Mouse (Mus musculus) thymus, adult 2 months (tissue): Measurements from ENCODE around the gene Pianp. TPM values are rescaled to one million over a fixed set of nuclear protein-coding genes. Genes with fewer than 3 reads are reported as not detected.

ENCODE experiments used
- DNase-seq: peaks from one replicate; pipeline ENCODE4 v3.0.0; 2021
- H3K27ac ChIP-seq: fragments of 200-500 bp; 2 replicates; pipeline ENCODE4 v1.5.1; 2012; ENCODE audit warnings: low read length, control low read depth; ENCODE audit not compliant: control insufficient read depth, insufficient read depth
- H3K27me3 ChIP-seq: fragments of 200-500 bp; 2 replicates; pipeline ENCODE4 v1.6.1; 2012; ENCODE audit warnings: mild to moderate bottlenecking, low read length, moderate library complexity, mixed read lengths; ENCODE audit not compliant: control insufficient read depth, insufficient read depth
- H3K36me3 ChIP-seq: fragments of 200-500 bp; 2 replicates; pipeline ENCODE4 v1.6.1; 2012; ENCODE audit warnings: mild to moderate bottlenecking, low read length, moderate library complexity; ENCODE audit not compliant: control insufficient read depth, insufficient read depth
- H3K4me1 ChIP-seq: fragments of 200-500 bp; replicated peaks from 2 replicates; pipeline ENCODE4 v1.6.1; 2012; ENCODE audit warnings: low read length; ENCODE audit not compliant: control insufficient read depth, insufficient read depth
- H3K4me3 ChIP-seq: fragments of 200-500 bp; 2 replicates; pipeline ENCODE4 v1.5.1; 2012; ENCODE audit warnings: mild to moderate bottlenecking, low read length, control low read depth, moderate library complexity; ENCODE audit not compliant: control insufficient read depth, insufficient read depth
- CTCF ChIP-seq: fragments of 200-500 bp; IDR thresholded peaks from 2 replicates; pipeline ENCODE4 v1.5.1; 2012; ENCODE audit warnings: mild to moderate bottlenecking, control low read depth, low read length, moderate library complexity, borderline replicate concordance; ENCODE audit not compliant: control insufficient read depth, poor library complexity, insufficient read depth; ENCODE audit errors: extremely low read depth
- POLR2A ChIP-seq: fragments of 200-500 bp; IDR thresholded peaks from 2 replicates; pipeline ENCODE4 v1.6.1; 2012; ENCODE audit warnings: mild to moderate bottlenecking, low read length, control low read depth, moderate library complexity; ENCODE audit not compliant: control insufficient read depth, poor library complexity, insufficient read depth; ENCODE audit errors: extremely low read depth
- WGBS: fragments of 180-500 bp; shearing (Covaris S2); methylation state at CpG from one replicate; pipeline ENCODE4 v1.1.7; 2018; 5-methylcytosine and 5-hydroxymethylcytosine counted together
- polyA plus RNA-seq: library from polyadenylated mRNA; depleted of rRNA; stranded (reverse); fragments of >200 nt; gene quantifications from 2 replicates; pipeline ENCODE4 v1.2.3, GENCODE M21; 2012

Pianp gene
- polyA plus RNA-seq, 1 experiment, result 5.5 TPM

DNA sequence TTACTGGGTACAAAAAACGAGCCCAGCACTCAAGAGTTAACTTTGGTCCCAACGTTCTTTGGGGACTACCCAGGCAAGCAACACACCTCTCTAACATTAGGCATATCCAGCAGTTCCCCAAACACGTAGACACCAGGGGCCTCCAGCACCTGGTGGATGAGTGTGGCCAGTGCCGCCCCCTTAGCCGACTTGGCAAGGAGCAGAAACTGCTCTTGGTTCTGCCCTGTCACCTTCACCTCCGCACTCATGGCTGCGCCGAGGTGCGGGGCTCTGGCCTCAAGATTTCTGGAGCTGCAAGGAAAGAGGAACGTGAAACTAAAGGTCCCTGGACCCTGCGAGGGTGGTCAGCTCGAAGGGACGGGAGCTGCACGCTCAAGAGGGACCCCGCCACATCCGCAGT lies 31.9 kb upstream of the Pianp start:
- TF ChIP-seq POLR2A (no peak), CTCF (no peak)
- peaks cover 7% of the 10 kb centered on the region for H3K4me1 ChIP-seq
- H3K27ac ChIP-seq, result no peak overlapping the region
- peak overlapping the region; percentile 55 for H3K4me3 ChIP-seq
- H3K27me3 ChIP-seq, result no peaks in the 10 kb centered on the region
- 7% methylated on average over 16 of the region's 16 CpGs for WGBS
- no peak for DNase-seq
- peaks cover 4% of the 10 kb centered on the region; the same call in 1 of the 2 replicates for H3K36me3 ChIP-seq

GRCm38 (mm10) chr6:124965088-124965719 lies 31.3 kb upstream of the Pianp start, which contains the start of gene Cops7a:
Gene Cops7a (minus strand): TSS chr6:124965538.
- H3K27ac ChIP-seq, result peak within 1 kb of the TSS; percentile 86
- TF ChIP-seq POLR2A, result peak; percentile 92
- TF ChIP-seq CTCF, result 0 out of 2 replicates have a peak, but pooled peaks have one; percentile 40
- under 1% methylated on average over 68 of the region's 68 CpGs for WGBS
- peaks cover 7% of the 10 kb centered on the region for H3K4me1 ChIP-seq
- no peaks in the 10 kb centered on the region for H3K36me3 ChIP-seq
- peak within 1 kb of the TSS; percentile 55 for H3K4me3 ChIP-seq
- DNase-seq, result peak; percentile 98
- H3K27me3 ChIP-seq, result no peaks in the 10 kb centered on the region

GRCm38 (mm10) chr6:124965747-124966146 lies 30.7 kb upstream of the Pianp start:
- peak overlapping the region; percentile 55 for H3K4me3 ChIP-seq
- H3K36me3 ChIP-seq, result no peaks in the 10 kb centered on the region
- peak overlapping the region; percentile 86 for H3K27ac ChIP-seq
- peaks cover 7% of the 10 kb centered on the region for H3K4me1 ChIP-seq
- DNase-seq, result no peak
- WGBS, result under 1% methylated on average over 15 of the region's 15 CpGs
- H3K27me3 ChIP-seq, result no peaks in the 10 kb centered on the region
- TF ChIP-seq CTCF (no peak), POLR2A (no peak)

DNA sequence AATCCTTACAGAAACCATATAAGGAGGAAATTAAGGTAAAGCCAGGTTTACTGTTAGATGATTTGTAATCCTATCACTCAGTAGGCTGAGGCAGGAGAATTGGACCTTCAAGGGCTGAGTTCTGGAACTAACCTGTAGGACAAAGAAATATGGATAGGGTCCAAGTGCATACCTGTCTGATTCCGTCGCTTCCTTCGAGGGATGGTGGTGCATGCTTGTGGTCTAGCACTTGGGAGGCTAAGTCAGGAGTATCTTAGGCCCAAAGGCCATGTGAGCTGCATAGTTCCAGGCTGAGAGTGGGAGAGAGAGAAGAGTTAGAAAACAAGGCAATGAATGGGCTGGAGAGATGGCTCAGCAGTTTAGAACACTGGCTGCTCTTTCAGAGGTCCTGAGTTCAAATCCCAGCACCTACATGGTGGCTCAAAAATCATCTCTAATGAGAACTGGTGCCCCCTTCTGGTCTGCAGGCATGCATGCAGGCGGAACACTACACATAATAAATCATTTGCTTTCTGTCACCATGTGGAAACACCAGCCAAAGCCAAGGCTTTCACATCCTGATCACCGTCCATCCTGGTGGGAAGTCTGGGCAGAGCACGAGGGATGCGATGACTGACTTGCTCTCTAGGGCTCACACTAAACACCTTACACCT lies 29.9 kb upstream of the Pianp start:
- peak; percentile 35 for DNase-seq
- WGBS, result 96% methylated on average over 7 of the region's 7 CpGs
- Histone ChIP-seq H3K27ac (no peak overlapping the region), H3K36me3 (no peaks in the 10 kb centered on the region), H3K4me3 (no peak overlapping the region), H3K27me3 (no peaks in the 10 kb centered on the region), H3K4me1 (peaks cover 7% of the 10 kb centered on the region)
- TF ChIP-seq CTCF (no peak), POLR2A (no peak)

DNA sequence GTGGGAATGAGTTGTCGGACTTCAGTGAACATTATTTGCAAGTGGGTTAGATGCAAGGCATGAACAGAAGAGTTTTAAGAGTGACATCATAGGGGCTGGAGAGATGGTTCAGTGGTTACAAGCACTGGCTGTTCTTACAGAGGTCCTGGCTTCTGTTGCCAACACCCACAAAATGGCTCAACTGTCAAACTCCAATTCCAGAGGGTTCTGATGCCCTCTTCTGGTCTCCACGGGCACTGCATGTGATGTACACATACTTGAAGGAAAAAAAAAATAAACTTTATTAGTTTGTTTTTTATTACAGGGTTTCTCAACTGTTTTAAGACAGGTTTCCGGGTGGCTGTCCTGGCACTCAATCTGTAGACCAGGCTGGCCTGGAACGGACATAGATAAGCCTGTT lies 28.7 kb upstream of the Pianp start:
- H3K4me3 ChIP-seq, result no peak overlapping the region
- TF ChIP-seq POLR2A, result no peak
- no peak for TF ChIP-seq CTCF
- H3K4me1 ChIP-seq, result peaks cover 7% of the 10 kb centered on the region
- 90% methylated on average over 4 of the region's 4 CpGs for WGBS
- H3K27ac ChIP-seq, result no peak overlapping the region
- H3K27me3 ChIP-seq, result no peaks in the 10 kb centered on the region
- no peaks in the 10 kb centered on the region for H3K36me3 ChIP-seq
- DNase-seq, result peak; percentile 53

GRCm38 (mm10) chr6:124992241-124992640 lies 4.3 kb upstream of the Pianp start:
- TF ChIP-seq POLR2A (no peak), CTCF (no peak)
- WGBS, result 75% methylated on average over 4 of the region's 4 CpGs
- Histone ChIP-seq H3K27ac (no peak overlapping the region), H3K36me3 (no peaks in the 10 kb centered on the region), H3K4me1 (peaks cover 9% of the 10 kb centered on the region), H3K4me3 (no peak overlapping the region), H3K27me3 (peaks cover 4% of the 10 kb centered on the region; the same call in 1 of the 2 replicates)
- DNase-seq, result no peak
